Mouse (Mus musculus) testis, adult 2 months (tissue): ENCODE results near the gene Lmf1.

ENCODE experiments used
- CTCF ChIP-seq: fragments of 200-500 bp; IDR thresholded peaks from 2 replicates; pipeline ENCODE4 v1.5.1; 2012; ENCODE audit warnings: low read depth, mild to moderate bottlenecking, inconsistent platforms, low read length, moderate library complexity; ENCODE audit not compliant: control insufficient read depth, insufficient read depth, insufficient replicate concordance
- POLR2A ChIP-seq: fragments of 200-500 bp; IDR thresholded peaks from 2 replicates; pipeline ENCODE4 v1.6.1; 2012; ENCODE audit warnings: low read depth, mild to moderate bottlenecking, inconsistent platforms, low read length, moderate library complexity; ENCODE audit not compliant: control insufficient read depth

GRCm38 (mm10) chr17:25595495-25595894, 16.6 kb downstream of the Lmf1 start:
- TF ChIP-seq POLR2A, result no peak
- peak; percentile 14; the same call in 1 of the 2 replicates for TF ChIP-seq CTCF
